Mouse (Mus musculus): Measurements from ENCODE around the gene Nodal.

DNA sequence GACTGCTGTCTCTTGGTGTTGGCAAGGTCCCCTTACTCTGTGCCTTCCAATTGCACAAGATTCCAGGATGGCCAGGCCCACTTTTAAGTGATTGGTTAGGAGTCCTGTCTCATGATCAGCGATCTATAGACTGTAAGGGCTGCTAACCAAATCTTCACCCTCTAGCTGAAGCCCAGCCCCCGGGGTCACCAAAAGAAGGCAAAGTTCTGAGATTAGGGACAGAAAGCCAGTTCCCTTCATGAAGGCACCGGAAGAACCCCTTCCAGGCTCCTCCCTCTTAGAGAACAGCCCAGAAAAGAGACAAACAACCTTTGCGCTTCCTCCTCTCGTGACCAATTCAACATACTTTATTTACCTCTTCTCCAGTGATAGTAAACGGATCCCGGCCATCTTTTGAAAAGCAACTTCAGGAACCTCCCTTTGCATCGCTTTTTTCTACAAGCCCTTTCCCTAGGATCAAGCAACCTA lies 33.7 kb downstream of the Nodal start:
- TF ChIP-seq CTCF (IDR thresholded peaks at IDR 0.05 in 2 of 3, conservative IDR thresholded peaks at IDR 0.05 in 1 of 3; ENCODE audit: control insufficient read depth in 1 of 3, insufficient read depth in 1 of 3, low read depth in 2 of 3, low read length in 3 of 3, poor library complexity in 1 of 3, severe bottlenecking in 1 of 3) (no peak), EP300 (IDR thresholded peaks at IDR 0.05; ENCODE audit: low read depth in 1 of 2, low read length in 2 of 2) (0 out of 4 replicates have a peak, but pooled peaks of 1 of the 2 experiments have one; percentile 10), USF1 (IDR thresholded peaks at IDR 0.05; ENCODE audit: low read depth, low read length) (no peak; the same call in 1 of the 2 replicates)

Measured in MEL (cell line).